Mouse (Mus musculus) heart, postnatal 14 days (tissue): ENCODE results near the gene Cfap298. TPM values are rescaled to one million over a fixed set of nuclear protein-coding genes. Genes with fewer than 3 reads are reported as not detected.

ENCODE experiments used
- DNase-seq, 2 experiments: peaks; one replicate each; pipeline ENCODE4 v3.0.0; 2021 to 2022
- intact Hi-C: fragments of 180-260 bp; cut with DNase I; formaldehyde crosslinking; loops from one replicate; pipeline ENCODE4 v1.15.1; 2025
- long read RNA-seq, 2 experiments: library from polyadenylated mRNA; stranded (forward); transcript quantifications; one replicate each; pipeline ENCODE4 v2.0.0; 2021
- total RNA-seq, 2 experiments: library from RNA; stranded (reverse); gene quantifications; 2 replicates each; pipeline ENCODE4 v1.2.3; 2021

Gene Cfap298
- total RNA-seq: 10 to 100 TPM; 25.6 to 28.3 TPM
- long read RNA-seq, experiment 1, transcript Cfap298-201 (7 exons, 1,430 nt): major isoform, 36 of 37 reads
- long read RNA-seq, experiment 1, partial matches to known transcripts: 0 of 37 reads
- long read RNA-seq, experiment 1, other reads (novel, unspliced or antisense): 1 of 37 reads
- long read RNA-seq, experiment 2, transcript Cfap298-201 (7 exons, 1,430 nt): major isoform, 47 of 48 reads
- long read RNA-seq, experiment 2, partial matches to known transcripts: 0 of 48 reads
- long read RNA-seq, experiment 2, other reads (novel, unspliced or antisense): 1 of 48 reads

GRCm38 (mm10) chr16:90934687-90935328 lies at the start of gene Cfap298:
Gene Cfap298 (minus strand): TSS chr16:90935114.
- intact Hi-C loops: loop anchor here (2.0 to 5.0 kb wide), 2 partner anchors 76 to 123 kb away; partner anchors contain the start of genes Synj1 and Urb1
- peak; percentile 92 to 94 for DNase-seq

GRCm38 (mm10) chr16:90971004-90971403 lies 36.1 kb upstream of the Cfap298 start:
- DNase-seq: no peak
- intact Hi-C loops: no loop called here

GRCm38 (mm10) chr16:90966241-90966640 lies 31.3 kb upstream of the Cfap298 start:
- intact Hi-C loops: no loop called here
- no peak for DNase-seq

GRCm38 (mm10) chr16:90964302-90964701 lies 29.4 kb upstream of the Cfap298 start:
- no peak for DNase-seq
- intact Hi-C loops: no loop called here

GRCm38 (mm10) chr16:90963866-90964265 lies 29.0 kb upstream of the Cfap298 start:
- no peak for DNase-seq
- intact Hi-C loops: no loop called here

- no peak for DNase-seq
- intact Hi-C loops: no loop called here
Observed at GRCm38 (mm10) chr16:90963231-90963630, 28.3 kb upstream of the Cfap298 start.

GRCm38 (mm10) chr16:90958301-90959085 lies 23.6 kb upstream of the Cfap298 start:
- no peak for DNase-seq
- intact Hi-C loops: no loop called here

GRCm38 (mm10) chr16:90955494-90955893 lies 20.6 kb upstream of the Cfap298 start:
- no peak for DNase-seq
- intact Hi-C loops: no loop called here

GRCm38 (mm10) chr16:90953770-90954169 lies 18.9 kb upstream of the Cfap298 start:
- intact Hi-C loops: no loop called here
- no peak for DNase-seq

- DNase-seq: no peak
Observed at GRCm38 (mm10) chr16:90953147-90953546, 18.2 kb upstream of the Cfap298 start.

GRCm38 (mm10) chr16:90950354-90950963 lies 15.5 kb upstream of the Cfap298 start:
- intact Hi-C loops: no loop called here
- no peak for DNase-seq

More at GRCm38 (mm10) chr16:90953147-90953546, 18.2 kb upstream of the Cfap298 start:
- intact Hi-C loops: no loop called here

- no peak for DNase-seq
- intact Hi-C loops: no loop called here
Observed at GRCm38 (mm10) chr16:90946977-90947376, 12.1 kb upstream of the Cfap298 start.

- intact Hi-C loops: no loop called here
- DNase-seq: no peak
Observed at GRCm38 (mm10) chr16:90941246-90941645, 6.3 kb upstream of the Cfap298 start.

- intact Hi-C loops: loop anchor here (2.0 to 5.0 kb wide), 2 partner anchors 77 to 122 kb away; partner anchors contain the start of genes Synj1 and Urb1
- DNase-seq: peak; percentile 60 to 71
Observed at GRCm38 (mm10) chr16:90934193-90934686, 674 bp downstream of the Cfap298 start.

- intact Hi-C loops: loop anchor here (2.0 to 5.0 kb wide), 2 partner anchors 77 to 121 kb away; partner anchors contain the start of genes Synj1 and Urb1
Observed at GRCm38 (mm10) chr16:90933534-90934176, 1.3 kb downstream of the Cfap298 start.

GRCm38 (mm10) chr16:90927446-90927845 lies 7.5 kb downstream of the Cfap298 start:
- no peak for DNase-seq
- intact Hi-C loops: no loop called here

More at GRCm38 (mm10) chr16:90933534-90934176, 1.3 kb downstream of the Cfap298 start:
- DNase-seq: no peak

GRCm38 (mm10) chr16:90925461-90925860 lies 9.5 kb downstream of the Cfap298 start:
- intact Hi-C loops: loop anchor here (2.0 kb wide), 1 partner anchor 97 kb away; no protein-coding TSS in a partner anchor
- DNase-seq: peak; percentile 73 to 82

GRCm38 (mm10) chr16:90924606-90925370 lies 10.1 kb downstream of the Cfap298 start:
- intact Hi-C loops: loop anchor here (2.0 to 5.0 kb wide), 3 partner anchors 37 to 177 kb away; no protein-coding TSS in a partner anchor
- peak; percentile 42 to 47 for DNase-seq
